Mouse (Mus musculus): ENCODE data around the gene Slc30a9. TPM values are rescaled to one million over a fixed set of nuclear protein-coding genes. Genes with fewer than 3 reads are reported as not detected.

Gene Slc30a9
- polyA plus RNA-seq, 1 experiment = 145 TPM

DNA sequence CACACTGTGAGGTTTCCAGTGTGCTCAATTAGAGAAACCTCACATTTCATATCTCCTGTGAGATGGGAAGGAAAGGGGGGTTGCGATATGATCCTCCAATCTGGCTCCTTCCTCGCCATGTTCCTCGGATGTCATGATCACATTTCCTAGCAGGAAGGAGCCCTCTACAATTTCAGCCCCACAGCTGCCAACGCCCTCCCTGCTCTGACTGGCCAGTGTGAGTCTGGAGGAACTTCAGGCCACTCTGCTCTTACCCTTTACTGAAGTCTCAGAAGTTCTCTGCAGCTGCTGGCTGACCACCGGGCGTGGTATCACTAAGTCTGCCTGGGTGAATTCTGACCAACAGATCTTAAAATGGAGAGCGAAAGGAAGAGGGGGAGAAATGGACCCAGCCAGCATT is 75.8 kb downstream of the Slc30a9 start:
- DNase-seq = no peak
- TF ChIP-seq CTCF (IDR thresholded peaks at IDR 0.05; ENCODE audit: borderline replicate concordance, insufficient read depth, low read depth, low read length) = no peak
- TF ChIP-seq POLR2A (IDR thresholded peaks at IDR 0.05; ENCODE audit: borderline replicate concordance, insufficient read depth, low read length) = no peak
- WGBS = 87% methylated on average over 7 of the region's 7 CpGs

DNA sequence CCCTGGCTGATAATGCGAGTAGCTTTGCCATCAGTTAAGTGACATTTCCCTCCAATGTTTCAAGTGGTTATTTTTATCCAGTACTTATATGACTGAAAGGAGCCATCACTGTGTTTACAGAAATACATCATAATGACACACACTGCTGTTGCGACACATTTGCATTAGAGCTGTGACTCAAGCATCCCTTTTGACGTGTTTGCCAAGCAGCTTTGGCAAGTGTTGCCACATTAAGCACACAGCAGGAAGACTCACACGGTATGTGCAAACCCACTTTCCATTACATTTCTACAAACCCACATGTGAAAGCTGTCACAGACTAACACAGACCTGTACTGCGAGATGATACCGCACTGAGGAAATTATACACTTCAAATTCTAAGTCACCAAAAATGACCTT is 87.2 kb downstream of the Slc30a9 start:
- Histone ChIP-seq H3K27ac (ENCODE audit: insufficient read depth, low read length) (no peak overlapping the region), H3K4me1 (ENCODE audit: control insufficient read depth, insufficient read depth, low read length) (no peaks in the 10 kb centered on the region), H3K27me3 (ENCODE audit: control insufficient read depth, insufficient read depth, low read length) (no peaks in the 10 kb centered on the region), H3K4me3 (replicated peaks; ENCODE audit: insufficient read depth, low read depth, low read length) (no peak overlapping the region)
- DNase-seq = no peak
- WGBS = 60% methylated on average over 6 of the region's 6 CpGs
- TF ChIP-seq CTCF (IDR thresholded peaks at IDR 0.05; ENCODE audit: borderline replicate concordance, insufficient read depth, low read depth, low read length) (no peak), POLR2A (IDR thresholded peaks at IDR 0.05; ENCODE audit: borderline replicate concordance, insufficient read depth, low read length) (no peak)

More for the DNA sequence above, 75.8 kb downstream of the Slc30a9 start:
- no peaks in the 10 kb centered on the region for H3K4me1 ChIP-seq (ENCODE audit: control insufficient read depth, insufficient read depth, low read length)
- H3K27ac ChIP-seq (ENCODE audit: insufficient read depth, low read length) = no peak overlapping the region
- H3K27me3 ChIP-seq (ENCODE audit: control insufficient read depth, insufficient read depth, low read length) = no peaks in the 10 kb centered on the region
- H3K4me3 ChIP-seq (replicated peaks; ENCODE audit: insufficient read depth, low read depth, low read length) = no peak overlapping the region

DNA sequence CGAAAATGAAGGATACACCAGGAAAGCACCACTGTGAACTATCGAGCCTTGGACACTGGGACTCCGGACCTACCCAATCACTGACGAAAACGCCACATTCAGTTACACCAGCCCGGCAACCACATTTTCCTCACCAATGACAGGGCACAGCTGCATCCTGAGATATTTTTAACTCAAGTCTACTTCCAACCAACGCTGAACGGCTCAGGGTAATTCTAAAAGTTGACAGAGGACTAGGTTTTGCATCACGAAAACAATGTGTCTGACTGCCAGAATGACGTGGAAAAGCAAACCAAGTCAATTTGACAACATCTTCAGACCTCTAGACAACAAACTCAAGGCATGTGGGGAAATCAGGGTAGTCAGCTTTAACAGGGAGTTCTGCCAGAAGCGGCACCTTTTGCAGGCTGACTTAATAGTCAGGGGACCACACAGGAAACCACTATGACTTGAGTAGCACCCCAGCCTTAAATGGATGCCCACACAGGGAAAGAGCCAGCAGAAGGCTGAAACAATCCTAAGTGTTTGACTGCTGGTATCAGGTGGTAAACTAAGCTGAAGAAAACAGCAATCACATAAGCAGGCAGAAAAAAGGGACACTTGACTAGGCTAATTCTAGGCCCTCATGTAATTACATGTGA is 88.6 kb downstream of the Slc30a9 start:
- Histone ChIP-seq H3K27me3 (ENCODE audit: control insufficient read depth, insufficient read depth, low read length) (no peaks in the 10 kb centered on the region), H3K4me3 (replicated peaks; ENCODE audit: insufficient read depth, low read depth, low read length) (no peak overlapping the region), H3K27ac (ENCODE audit: insufficient read depth, low read length) (no peak overlapping the region), H3K4me1 (ENCODE audit: control insufficient read depth, insufficient read depth, low read length) (no peaks in the 10 kb centered on the region)
- WGBS = 84% methylated on average over 11 of the region's 11 CpGs
- no peak for DNase-seq
- no peak for TF ChIP-seq CTCF (IDR thresholded peaks at IDR 0.05; ENCODE audit: borderline replicate concordance, insufficient read depth, low read depth, low read length)

DNA sequence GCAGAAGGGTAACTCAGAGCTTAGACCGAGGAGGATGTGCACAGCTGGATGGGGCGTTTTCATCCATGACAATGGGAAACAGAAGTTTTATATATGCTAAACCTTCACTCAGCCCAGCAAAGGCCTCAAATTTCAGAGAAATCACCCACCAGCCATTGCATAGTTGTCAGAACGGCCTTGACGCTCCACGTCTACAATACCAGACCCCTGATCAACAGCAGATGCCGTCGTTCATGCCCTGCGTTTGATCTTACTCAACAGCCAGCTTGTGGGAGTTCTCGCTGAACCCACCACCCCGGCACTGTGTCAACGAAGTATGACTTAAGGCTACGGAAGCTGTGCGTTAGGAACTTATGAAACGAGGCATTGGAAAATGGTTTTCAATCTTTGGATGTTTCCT is 90.4 kb downstream of the Slc30a9 start:
- Histone ChIP-seq H3K27me3 (ENCODE audit: control insufficient read depth, insufficient read depth, low read length) (no peaks in the 10 kb centered on the region), H3K27ac (ENCODE audit: insufficient read depth, low read length) (no peak overlapping the region), H3K4me3 (replicated peaks; ENCODE audit: insufficient read depth, low read depth, low read length) (no peak overlapping the region), H3K4me1 (ENCODE audit: control insufficient read depth, insufficient read depth, low read length) (no peaks in the 10 kb centered on the region)
- TF ChIP-seq POLR2A (IDR thresholded peaks at IDR 0.05; ENCODE audit: borderline replicate concordance, insufficient read depth, low read length) (no peak), CTCF (IDR thresholded peaks at IDR 0.05; ENCODE audit: borderline replicate concordance, insufficient read depth, low read depth, low read length) (no peak)
- DNase-seq = no peak
- 94% methylated on average over 14 of the region's 14 CpGs for WGBS

DNA sequence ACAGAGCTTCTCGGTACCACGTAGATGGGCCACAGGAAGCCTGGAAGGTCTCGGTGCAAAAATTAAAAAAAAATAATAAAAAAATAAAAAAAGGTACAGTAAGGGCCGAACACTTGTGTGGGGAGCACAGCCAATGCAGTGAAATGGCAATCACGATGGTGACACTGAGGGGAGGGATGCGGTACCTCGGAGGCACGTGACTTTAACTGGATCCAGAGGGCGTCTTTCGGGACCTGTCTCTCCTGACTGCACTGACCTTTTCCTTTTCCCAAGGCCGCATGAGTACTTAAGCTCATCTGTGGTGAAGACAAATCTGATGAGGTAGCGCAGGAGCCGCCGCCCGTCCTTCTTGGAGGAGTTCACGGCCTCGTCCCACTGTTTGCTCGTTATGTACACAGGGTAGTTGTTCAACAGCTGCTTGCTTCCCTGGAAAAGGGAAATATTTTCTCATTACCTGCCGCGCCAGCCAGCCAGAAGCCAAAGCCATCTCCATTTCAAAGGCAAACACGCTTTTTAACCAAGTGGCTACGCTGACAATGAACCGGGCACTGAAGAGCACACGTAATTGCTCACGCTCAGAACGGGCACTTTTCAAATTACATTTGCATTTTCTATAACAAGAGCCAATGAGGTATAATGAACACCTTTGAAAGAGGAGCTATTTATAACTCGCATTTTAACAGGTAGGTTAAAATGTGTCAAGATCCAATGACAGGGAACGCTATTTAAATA is 93.3 kb downstream of the Slc30a9 start:
- no peak overlapping the region for H3K27ac ChIP-seq (ENCODE audit: insufficient read depth, low read length)
- WGBS = 94% methylated on average over 28 of the region's 28 CpGs
- H3K27me3 ChIP-seq (ENCODE audit: control insufficient read depth, insufficient read depth, low read length) = no peaks in the 10 kb centered on the region
- DNase-seq = no peak
- no peaks in the 10 kb centered on the region for H3K4me1 ChIP-seq (ENCODE audit: control insufficient read depth, insufficient read depth, low read length)
- no peak for TF ChIP-seq CTCF (IDR thresholded peaks at IDR 0.05; ENCODE audit: borderline replicate concordance, insufficient read depth, low read depth, low read length)
- no peak for TF ChIP-seq POLR2A (IDR thresholded peaks at IDR 0.05; ENCODE audit: borderline replicate concordance, insufficient read depth, low read length)
- no peak overlapping the region for H3K4me3 ChIP-seq (replicated peaks; ENCODE audit: insufficient read depth, low read depth, low read length)

DNA sequence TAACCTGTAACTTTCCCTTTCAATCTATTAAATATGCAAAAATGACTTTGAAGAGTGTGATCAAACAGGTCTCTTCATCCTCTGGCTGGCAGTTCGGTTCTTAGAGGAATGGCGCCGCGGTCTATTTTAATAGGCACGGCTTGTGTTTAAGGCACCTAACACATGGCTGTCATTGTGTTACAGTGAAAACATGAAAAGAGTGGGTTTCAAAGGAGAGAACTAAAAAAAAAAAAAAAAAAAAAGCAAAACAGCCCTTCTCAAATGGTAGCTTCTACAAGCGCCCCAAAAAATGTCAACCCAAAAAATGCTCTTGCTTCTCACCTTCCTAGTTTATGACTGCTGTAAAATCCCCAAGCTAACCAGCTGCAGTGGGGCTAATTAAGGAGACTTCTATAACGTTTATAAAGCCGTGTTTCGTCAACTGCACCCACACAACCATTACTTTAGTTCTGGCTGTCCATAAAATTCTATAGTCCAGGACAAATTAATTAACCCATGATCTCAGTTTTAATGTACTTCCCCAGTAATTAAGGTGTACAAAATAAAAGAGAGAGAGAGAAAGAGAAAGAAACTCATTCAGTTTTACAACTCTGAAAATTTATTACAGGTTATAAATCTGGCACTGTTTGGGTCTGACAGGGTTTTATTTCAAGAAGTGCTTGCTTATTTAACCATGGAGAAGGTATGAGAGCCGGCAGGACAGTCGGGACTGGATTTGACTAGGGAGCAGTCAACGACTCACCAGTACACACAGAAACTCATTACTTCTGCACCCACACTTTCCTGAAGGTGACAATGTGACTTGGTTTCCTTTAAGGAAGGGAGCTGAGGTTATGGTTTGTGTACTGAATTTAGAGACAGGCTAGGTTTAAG is 94.1 kb downstream of the Slc30a9 start:
- TF ChIP-seq CTCF (IDR thresholded peaks at IDR 0.05; ENCODE audit: borderline replicate concordance, insufficient read depth, low read depth, low read length) (no peak), POLR2A (IDR thresholded peaks at IDR 0.05; ENCODE audit: borderline replicate concordance, insufficient read depth, low read length) (no peak)
- Histone ChIP-seq H3K27ac (ENCODE audit: insufficient read depth, low read length) (no peak overlapping the region), H3K27me3 (ENCODE audit: control insufficient read depth, insufficient read depth, low read length) (no peaks in the 10 kb centered on the region), H3K4me3 (replicated peaks; ENCODE audit: insufficient read depth, low read depth, low read length) (no peak overlapping the region), H3K4me1 (ENCODE audit: control insufficient read depth, insufficient read depth, low read length) (no peaks in the 10 kb centered on the region)
- 92% methylated on average over 12 of the region's 12 CpGs for WGBS
- DNase-seq = no peak

DNA sequence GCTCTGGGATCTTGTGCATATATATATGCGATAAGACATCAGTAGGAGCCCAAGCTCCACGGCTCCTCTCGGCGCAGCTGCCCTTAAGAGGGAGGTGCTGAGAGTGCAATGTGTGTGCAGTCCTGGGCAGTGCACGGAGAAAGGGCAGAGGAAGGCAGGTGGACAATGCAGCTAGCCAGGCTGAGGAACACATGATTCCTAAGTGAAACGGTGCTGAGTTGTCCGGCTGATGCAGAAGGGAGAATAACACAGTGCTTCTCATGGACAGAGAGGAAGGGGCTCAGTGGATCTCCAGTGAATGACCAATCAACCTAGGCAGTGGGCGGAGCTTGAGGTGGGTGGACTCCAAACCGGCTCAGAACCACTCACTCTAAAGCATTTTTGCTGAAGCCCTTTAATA is 94.9 kb downstream of the Slc30a9 start:
- H3K27me3 ChIP-seq (ENCODE audit: control insufficient read depth, insufficient read depth, low read length) = no peaks in the 10 kb centered on the region
- WGBS = 72% methylated on average over 9 of the region's 9 CpGs
- no peak for DNase-seq
- no peaks in the 10 kb centered on the region for H3K4me1 ChIP-seq (ENCODE audit: control insufficient read depth, insufficient read depth, low read length)
- H3K4me3 ChIP-seq (replicated peaks; ENCODE audit: insufficient read depth, low read depth, low read length) = no peak overlapping the region
- H3K27ac ChIP-seq (ENCODE audit: insufficient read depth, low read length) = no peak overlapping the region
- TF ChIP-seq POLR2A (IDR thresholded peaks at IDR 0.05; ENCODE audit: borderline replicate concordance, insufficient read depth, low read length) (no peak), CTCF (IDR thresholded peaks at IDR 0.05; ENCODE audit: borderline replicate concordance, insufficient read depth, low read depth, low read length) (no peak)

All from cerebellum, adult 2 months (tissue).